Mouse (Mus musculus) thymus, adult 2 months (tissue): ENCODE results near the gene Gm10142. TPM values are rescaled to one million over a fixed set of nuclear protein-coding genes. Genes with fewer than 3 reads are reported as not detected.
"Not testable (repeated sequence)": the region's sequence is repeated elsewhere in the genome, so short reads cannot be mapped to it uniquely, and the experiment has no call there.

Source experiments
- DNase-seq: peaks from one replicate; pipeline ENCODE4 v3.0.0; 2021
- H3K27ac ChIP-seq: fragments of 200-500 bp; 2 replicates; pipeline ENCODE4 v1.5.1; 2012; ENCODE audit warnings: low read length, control low read depth; ENCODE audit not compliant: control insufficient read depth, insufficient read depth
- H3K27me3 ChIP-seq: fragments of 200-500 bp; 2 replicates; pipeline ENCODE4 v1.6.1; 2012; ENCODE audit warnings: mild to moderate bottlenecking, low read length, moderate library complexity, mixed read lengths; ENCODE audit not compliant: control insufficient read depth, insufficient read depth
- H3K36me3 ChIP-seq: fragments of 200-500 bp; 2 replicates; pipeline ENCODE4 v1.6.1; 2012; ENCODE audit warnings: mild to moderate bottlenecking, low read length, moderate library complexity; ENCODE audit not compliant: control insufficient read depth, insufficient read depth
- H3K4me1 ChIP-seq: fragments of 200-500 bp; replicated peaks from 2 replicates; pipeline ENCODE4 v1.6.1; 2012; ENCODE audit warnings: low read length; ENCODE audit not compliant: control insufficient read depth, insufficient read depth
- H3K4me3 ChIP-seq: fragments of 200-500 bp; 2 replicates; pipeline ENCODE4 v1.5.1; 2012; ENCODE audit warnings: mild to moderate bottlenecking, low read length, control low read depth, moderate library complexity; ENCODE audit not compliant: control insufficient read depth, insufficient read depth
- CTCF ChIP-seq: fragments of 200-500 bp; IDR thresholded peaks from 2 replicates; pipeline ENCODE4 v1.5.1; 2012; ENCODE audit warnings: mild to moderate bottlenecking, control low read depth, low read length, moderate library complexity, borderline replicate concordance; ENCODE audit not compliant: control insufficient read depth, poor library complexity, insufficient read depth; ENCODE audit errors: extremely low read depth
- POLR2A ChIP-seq: fragments of 200-500 bp; IDR thresholded peaks from 2 replicates; pipeline ENCODE4 v1.6.1; 2012; ENCODE audit warnings: mild to moderate bottlenecking, low read length, control low read depth, moderate library complexity; ENCODE audit not compliant: control insufficient read depth, poor library complexity, insufficient read depth; ENCODE audit errors: extremely low read depth
- WGBS: fragments of 180-500 bp; shearing (Covaris S2); methylation state at CpG from one replicate; pipeline ENCODE4 v1.1.7; 2018; 5-methylcytosine and 5-hydroxymethylcytosine counted together
- polyA plus RNA-seq: library from polyadenylated mRNA; depleted of rRNA; stranded (reverse); fragments of >200 nt; gene quantifications from 2 replicates; pipeline ENCODE4 v1.2.3, GENCODE M21; 2012

Gene Gm10142
- polyA plus RNA-seq, 1 experiment, result not detected

- no peaks in the 10 kb centered on the region for H3K27me3 ChIP-seq
- no peak for DNase-seq
- WGBS, result 100% methylated on average over 1 of the region's 1 CpGs
- no peak overlapping the region for H3K4me3 ChIP-seq
- no peaks in the 10 kb centered on the region for H3K4me1 ChIP-seq
- H3K27ac ChIP-seq, result no peak overlapping the region
- no peaks in the 10 kb centered on the region for H3K36me3 ChIP-seq
- TF ChIP-seq CTCF (no peak), POLR2A (no peak)
Measured at GRCm38 (mm10) chr10:77735928-77736327, 20.3 kb downstream of the Gm10142 start.

- no peaks in the 10 kb centered on the region for H3K4me1 ChIP-seq
- WGBS, result 58% methylated on average over 4 of the region's 4 CpGs
- no peak overlapping the region for H3K27ac ChIP-seq
Measured at GRCm38 (mm10) chr10:77738929-77739328, 23.3 kb downstream of the Gm10142 start.

GRCm38 (mm10) chr10:77741924-77742688, 26.5 kb downstream of the Gm10142 start, which contains the start of gene Gm18596:
Gene Gm18596, minus strand, starts transcription at chr10:77742638.
- H3K27ac ChIP-seq, H3K4me3 ChIP-seq, DNase-seq, H3K27me3 ChIP-seq, H3K4me1 ChIP-seq, H3K36me3 ChIP-seq: not testable (repeated sequence)
- WGBS, result 75% methylated on average over 5 of the region's 5 CpGs

More at GRCm38 (mm10) chr10:77738929-77739328, 23.3 kb downstream of the Gm10142 start:
- H3K27me3 ChIP-seq, result no peaks in the 10 kb centered on the region
- no peak for TF ChIP-seq CTCF
- TF ChIP-seq POLR2A, result no peak
- H3K36me3 ChIP-seq, result no peaks in the 10 kb centered on the region
- no peak for DNase-seq
- H3K4me3 ChIP-seq, result no peak overlapping the region

GRCm38 (mm10) chr10:77750686-77751085, 35.1 kb downstream of the Gm10142 start:
- not testable (repeated sequence) for H3K4me3 ChIP-seq, H3K36me3 ChIP-seq, H3K27me3 ChIP-seq, H3K4me1 ChIP-seq, DNase-seq, H3K27ac ChIP-seq
- 96% methylated on average over 1 of the region's 1 CpGs for WGBS

GRCm38 (mm10) chr10:77751254-77751653, 35.6 kb downstream of the Gm10142 start, which contains the start of gene Gm9736:
Gene Gm9736, minus strand, starts transcription at chr10:77751354.
- not testable (repeated sequence) for H3K4me1 ChIP-seq, DNase-seq, H3K27ac ChIP-seq, H3K27me3 ChIP-seq, H3K4me3 ChIP-seq, H3K36me3 ChIP-seq
- WGBS, result 52% methylated on average over 1 of the region's 1 CpGs

- DNase-seq, H3K4me1 ChIP-seq, H3K36me3 ChIP-seq, H3K4me3 ChIP-seq, H3K27me3 ChIP-seq, H3K27ac ChIP-seq: not testable (repeated sequence)
- 53% methylated on average over 3 of the region's 3 CpGs for WGBS
Measured at GRCm38 (mm10) chr10:77752312-77752711, 36.7 kb downstream of the Gm10142 start.

- Histone ChIP-seq H3K27me3 (no peaks in the 10 kb centered on the region), H3K4me1 (no peaks in the 10 kb centered on the region), H3K27ac (no peak overlapping the region), H3K36me3 (no peaks in the 10 kb centered on the region), H3K4me3 (no peak overlapping the region)
- no peak for DNase-seq
- no peak for TF ChIP-seq POLR2A
- no peak for TF ChIP-seq CTCF
Measured at GRCm38 (mm10) chr10:77753448-77753847, 37.8 kb downstream of the Gm10142 start.

- H3K27me3 ChIP-seq, H3K36me3 ChIP-seq, H3K27ac ChIP-seq, H3K4me1 ChIP-seq, DNase-seq, H3K4me3 ChIP-seq: not testable (repeated sequence)
- WGBS, result 86% methylated on average over 1 of the region's 1 CpGs
Measured at GRCm38 (mm10) chr10:77759582-77759981, 44.0 kb downstream of the Gm10142 start, which contains the start of gene Gm3233. Gene Gm3233, minus strand, starts transcription at chr10:77759682.
